8 mouse cellular contexts compared by ENCODE assay signal in the genomic region with DNA sequence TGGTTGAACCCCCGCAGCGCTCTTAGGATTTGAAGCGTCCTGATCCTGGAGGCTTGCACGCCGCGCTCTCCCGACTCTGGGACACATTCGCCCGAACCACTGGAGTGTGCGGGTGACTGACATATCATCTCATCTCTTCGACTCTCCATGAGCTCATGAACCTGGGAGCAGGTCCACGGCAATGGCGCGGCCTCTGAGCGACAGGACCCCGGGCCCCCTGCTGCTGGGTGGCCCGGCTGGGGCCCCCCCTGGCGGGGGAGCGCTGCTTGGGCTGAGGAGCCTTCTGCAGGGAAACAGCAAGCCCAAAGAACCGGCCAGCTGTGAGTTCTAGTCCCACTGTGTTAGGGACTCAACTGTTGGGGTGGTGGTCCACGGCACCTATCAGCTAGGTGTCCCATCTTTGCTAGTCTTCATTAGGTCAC. TPM values are rescaled to one million over a fixed set of nuclear protein-coding genes. Genes with fewer than 3 reads are reported as not detected.
DNase-seq lines count a peak whose midpoint lies in the region; ATAC-seq and TF ChIP-seq lines count a peak whose summit lies in the region.

No protein-coding gene starts in this region.

- DNase-seq in heart, postnatal 25 days (ENCODE audit: low spot score) = no peak
- DNase-seq in Muller cell, postnatal 12 days (ENCODE audit: inconsistent ontology term) = no peak
- DNase-seq in urinary bladder, adult 2 months (ENCODE audit: low spot score) = no peak
- no peak for DNase-seq in left cerebral cortex, adult 11 months (ENCODE audit: low spot score)

- no peak for ATAC-seq in heart, embryonic 12.5 days (ENCODE audit: insufficient number of reproducible peaks, low FRiP score)
- no peak for ATAC-seq in hindbrain, embryonic 15.5 days (ENCODE audit: low FRiP score, low read depth)
- ATAC-seq in midbrain, embryonic 15.5 days (replicated peaks) = no peak

- under 1% methylated on average over 21 of the region's 21 CpGs for WGBS in heart, embryonic 12.5 days
- 1% methylated on average over 21 of the region's 21 CpGs for WGBS in hindbrain, embryonic 15.5 days
- WGBS in midbrain, embryonic 15.5 days = under 1% methylated on average over 21 of the region's 21 CpGs

- H3K9ac ChIP-seq in heart, embryonic 12.5 days = peak overlapping the region; percentile 91
- H3K9ac ChIP-seq in hindbrain, embryonic 15.5 days = peak overlapping the region; percentile 77
- peak overlapping the region; percentile 68 for H3K9ac ChIP-seq in midbrain, embryonic 15.5 days

- intact Hi-C loops in heart, postnatal 25 days (cut with DNase I) = no loop called here

- peaks cover 10% of the 10 kb centered on the region for H3K36me3 ChIP-seq in heart, embryonic 12.5 days
- H3K36me3 ChIP-seq in hindbrain, embryonic 15.5 days = peaks cover 4% of the 10 kb centered on the region
- peaks cover 4% of the 10 kb centered on the region for H3K36me3 ChIP-seq in midbrain, embryonic 15.5 days (replicated peaks)

- TF ChIP-seq POLR2A in bone marrow macrophage, adult 2 months (IDR thresholded peaks at IDR 0.05; ENCODE audit: borderline replicate concordance, low read depth, low read length) = no peak

- no peaks in the 10 kb centered on the region for H3K9me3 ChIP-seq in heart, embryonic 12.5 days (replicated peaks)
- no peaks in the 10 kb centered on the region for H3K9me3 ChIP-seq in hindbrain, embryonic 15.5 days
- H3K9me3 ChIP-seq in midbrain, embryonic 15.5 days = no peaks in the 10 kb centered on the region

- peaks cover 58% of the 10 kb centered on the region for H3K4me1 ChIP-seq in heart, embryonic 12.5 days (replicated peaks)
- peaks cover 21% of the 10 kb centered on the region for H3K4me1 ChIP-seq in bone marrow macrophage, adult 2 months (ENCODE audit: control insufficient read depth, insufficient read depth, low read length)
- H3K4me1 ChIP-seq in hindbrain, embryonic 15.5 days (replicated peaks) = peaks cover 87% of the 10 kb centered on the region
- peaks cover 83% of the 10 kb centered on the region for H3K4me1 ChIP-seq in midbrain, embryonic 15.5 days

- H3K4me3 ChIP-seq in heart, embryonic 12.5 days = peak overlapping the region; percentile 69
- peak overlapping the region; percentile 83 for H3K4me3 ChIP-seq in bone marrow macrophage, adult 2 months (ENCODE audit: insufficient read depth, low read length)
- H3K4me3 ChIP-seq in hindbrain, embryonic 15.5 days = peak overlapping the region; percentile 61
- H3K4me3 ChIP-seq in midbrain, embryonic 15.5 days = peak overlapping the region; percentile 52

- H3K4me2 ChIP-seq in heart, embryonic 12.5 days = peak overlapping the region; percentile 95
- peak overlapping the region; percentile 98 for H3K4me2 ChIP-seq in hindbrain, embryonic 15.5 days
- H3K4me2 ChIP-seq in midbrain, embryonic 15.5 days = peak overlapping the region; percentile 91

- TF ChIP-seq CTCF in bone marrow macrophage, adult 2 months (IDR thresholded peaks at IDR 0.05; ENCODE audit: low read depth, low read length) = 0 out of 2 replicates have a peak, but pooled peaks have one; percentile 17

- peaks cover 9% of the 10 kb centered on the region for H3K27me3 ChIP-seq in heart, embryonic 12.5 days (replicated peaks)
- no peaks in the 10 kb centered on the region for H3K27me3 ChIP-seq in hindbrain, embryonic 15.5 days
- no peaks in the 10 kb centered on the region for H3K27me3 ChIP-seq in midbrain, embryonic 15.5 days (replicated peaks)

- peak overlapping the region; percentile 87 for H3K27ac ChIP-seq in heart, embryonic 12.5 days (ENCODE audit: poor library complexity, severe bottlenecking)
- H3K27ac ChIP-seq in bone marrow macrophage, adult 2 months (ENCODE audit: insufficient read depth, low read depth, low read length) = peak overlapping the region; percentile 87
- H3K27ac ChIP-seq in hindbrain, embryonic 15.5 days (replicated peaks) = peak overlapping the region; percentile 67
- H3K27ac ChIP-seq in midbrain, embryonic 15.5 days = peak overlapping the region; percentile 89

RNA-seq across cellular contexts. Expression of a gene that starts 0.6 kb away (rescaled TPM):
- 4.1 and 5.3 TPM in 2 replicates for polyA plus RNA-seq in heart, embryonic 12.5 days (2016; fragmentation: Nextera tagmentation; extraction: Ambion mirVana)
- total RNA-seq in heart, postnatal 25 days (2021) = 100 to 1,000 TPM in 1 of 2 experiments, 10 to 100 TPM in 1; 13.6 to 153 TPM
- polyA plus RNA-seq in bone marrow macrophage, adult 2 months (2012; ENCODE audit: insufficient read depth, insufficient read length, missing spikeins) = 85.2 and 85.6 TPM in 2 replicates
- polyA plus RNA-seq in hindbrain, embryonic 15.5 days (2015; fragmentation: Nextera tagmentation; extraction: Ambion mirVana) = 2.9 and 4.1 TPM in 2 replicates
- polyA plus RNA-seq in midbrain, embryonic 15.5 days (2015; fragmentation: Nextera tagmentation; extraction: Ambion mirVana) = 3.3 and 3.8 TPM in 2 replicates
- polyA plus RNA-seq in urinary bladder, adult 2 months (2012; rRNA removed) = 335 and 503 TPM in 2 replicates

RNA-seq across cellular contexts. Expression of a gene that starts 5.8 kb away (rescaled TPM):
- 5.4 and 5.8 TPM in 2 replicates for polyA plus RNA-seq in heart, embryonic 12.5 days (2016; fragmentation: Nextera tagmentation; extraction: Ambion mirVana)
- total RNA-seq in heart, postnatal 25 days (2021) = 1 to 10 TPM; 2.5 to 3.8 TPM
- polyA plus RNA-seq in bone marrow macrophage, adult 2 months (2012; ENCODE audit: insufficient read depth, insufficient read length, missing spikeins) = 1.3 and 1.9 TPM in 2 replicates
- polyA plus RNA-seq in hindbrain, embryonic 15.5 days (2015; fragmentation: Nextera tagmentation; extraction: Ambion mirVana) = 58.6 and 67.3 TPM in 2 replicates
- 70.7 and 73.8 TPM in 2 replicates for polyA plus RNA-seq in midbrain, embryonic 15.5 days (2015; fragmentation: Nextera tagmentation; extraction: Ambion mirVana)
- 25.0 and 29.8 TPM in 2 replicates for polyA plus RNA-seq in urinary bladder, adult 2 months (2012; rRNA removed)

RNA-seq across cellular contexts. Expression of a gene that starts 9.8 kb away (rescaled TPM):
- polyA plus RNA-seq in heart, embryonic 12.5 days (2016; fragmentation: Nextera tagmentation; extraction: Ambion mirVana) = 603 and 625 TPM in 2 replicates
- total RNA-seq in heart, postnatal 25 days (2021) = 100 to 1,000 TPM; 507 to 553 TPM
- polyA plus RNA-seq in bone marrow macrophage, adult 2 months (2012; ENCODE audit: insufficient read depth, insufficient read length, missing spikeins) = 802 and 833 TPM in 2 replicates
- 528 and 575 TPM in 2 replicates for polyA plus RNA-seq in hindbrain, embryonic 15.5 days (2015; fragmentation: Nextera tagmentation; extraction: Ambion mirVana)
- 537 and 538 TPM in 2 replicates for polyA plus RNA-seq in midbrain, embryonic 15.5 days (2015; fragmentation: Nextera tagmentation; extraction: Ambion mirVana)
- polyA plus RNA-seq in urinary bladder, adult 2 months (2012; rRNA removed) = 594 and 906 TPM in 2 replicates

RNA-seq across cellular contexts. Expression of a gene that starts 11.3 kb away (rescaled TPM):
- 0.18 and 0.49 TPM in 2 replicates for polyA plus RNA-seq in heart, embryonic 12.5 days (2016; fragmentation: Nextera tagmentation; extraction: Ambion mirVana)
- total RNA-seq in heart, postnatal 25 days (2021) = under 1 TPM in 1 of 2 experiments, not detected in 1; 0.16 TPM
- polyA plus RNA-seq in bone marrow macrophage, adult 2 months (2012; ENCODE audit: insufficient read depth, insufficient read length, missing spikeins) = not detected in 2 replicates
- 0.35 and 0.89 TPM in 2 replicates for polyA plus RNA-seq in hindbrain, embryonic 15.5 days (2015; fragmentation: Nextera tagmentation; extraction: Ambion mirVana)
- polyA plus RNA-seq in midbrain, embryonic 15.5 days (2015; fragmentation: Nextera tagmentation; extraction: Ambion mirVana) = 0.34 and 0.36 TPM in 2 replicates
- polyA plus RNA-seq in urinary bladder, adult 2 months (2012; rRNA removed) = 0.09 and 0.14 TPM in 2 replicates

RNA-seq across cellular contexts. Expression of a gene that starts 12.3 kb away (rescaled TPM):
- 18.5 and 20.0 TPM in 2 replicates for polyA plus RNA-seq in heart, embryonic 12.5 days (2016; fragmentation: Nextera tagmentation; extraction: Ambion mirVana)
- 10 to 100 TPM; 15.8 to 16.7 TPM for total RNA-seq in heart, postnatal 25 days (2021)
- polyA plus RNA-seq in bone marrow macrophage, adult 2 months (2012; ENCODE audit: insufficient read depth, insufficient read length, missing spikeins) = 51.2 and 56.1 TPM in 2 replicates
- polyA plus RNA-seq in hindbrain, embryonic 15.5 days (2015; fragmentation: Nextera tagmentation; extraction: Ambion mirVana) = 24.4 and 26.9 TPM in 2 replicates
- 24.5 and 26.4 TPM in 2 replicates for polyA plus RNA-seq in midbrain, embryonic 15.5 days (2015; fragmentation: Nextera tagmentation; extraction: Ambion mirVana)
- polyA plus RNA-seq in urinary bladder, adult 2 months (2012; rRNA removed) = 22.1 and 25.6 TPM in 2 replicates

Comparison
In these comparisons a context has a peak if more than half of its experiments do, and no peak if none do; other contexts are left out.
1. RNA of a gene that starts 0.6 kb away (polyA plus RNA-seq): 335 to 503 TPM in urinary bladder, adult 2 months and 85.2 to 85.6 TPM in bone marrow macrophage, adult 2 months; 4.1 to 5.3 TPM in heart, embryonic 12.5 days, 2.9 to 4.1 TPM in hindbrain, embryonic 15.5 days and 3.3 to 3.8 TPM in midbrain, embryonic 15.5 days; every median in the first group is over 10 times any median in the second.
2. Peak in every context shown above with its lines, with median percentiles within 50 percentile points of each other: H3K27ac ChIP-seq, H3K4me2 ChIP-seq, H3K4me3 ChIP-seq and H3K9ac ChIP-seq.